Mouse (Mus musculus): ENCODE measurements around the gene Fam170b. TPM values are rescaled to one million over a fixed set of nuclear protein-coding genes. Genes with fewer than 3 reads are reported as not detected.
A peak's percentile ranks its signal among the peaks of the same experiment; 100 is the strongest.

Fam170b gene
- polyA plus RNA-seq, 1 experiment from 2014 or later: 0.17 TPM

DNA sequence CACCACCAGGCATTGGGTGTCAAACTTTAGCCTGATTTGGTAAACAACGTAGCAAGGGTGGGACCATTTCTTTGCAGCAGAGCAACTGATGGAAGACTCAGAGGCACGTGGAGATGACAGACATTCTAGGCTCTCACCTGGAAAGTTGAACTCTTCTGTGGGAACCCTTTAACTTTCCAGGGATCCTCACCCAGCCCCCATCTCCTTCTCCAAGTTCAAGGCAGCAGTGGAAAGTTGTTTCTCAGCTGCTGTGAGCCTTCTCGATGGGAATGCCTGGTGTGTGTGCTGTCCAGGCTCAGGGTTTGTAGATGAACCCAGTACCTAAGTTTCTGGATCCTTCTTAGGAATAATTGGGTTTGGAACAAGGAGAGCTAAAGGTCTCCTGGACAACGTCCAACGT lies 22.5 kb downstream of the Fam170b start:
- TF ChIP-seq CTCF (IDR thresholded peaks at IDR 0.05; ENCODE audit: low read depth): no peak
- ATAC-seq (ENCODE audit: insufficient read depth) (no peak), DNase-seq (no peak)
- H3K4me3 ChIP-seq (ENCODE audit: low read depth, low read length): peak overlapping the region; percentile 55
- no peaks in the 10 kb centered on the region for H3K36me3 ChIP-seq (ENCODE audit: insufficient read depth)
- H3K4me1 ChIP-seq (ENCODE audit: insufficient read depth): peaks cover 26% of the 10 kb centered on the region
- peak overlapping the region; percentile 74; the same call in 1 of the 2 replicates for H3K9ac ChIP-seq
- WGBS: 24% methylated on average over 5 of the region's 5 CpGs
- peak overlapping the region; percentile 69 for H3K4me2 ChIP-seq
- no peaks in the 10 kb centered on the region for H3K27me3 ChIP-seq (ENCODE audit: insufficient read depth, low read length)
- peak overlapping the region; percentile 88 for H3K27ac ChIP-seq (ENCODE audit: low read depth)
- H3K9me3 ChIP-seq (ENCODE audit: low read depth, low read length): no peaks in the 10 kb centered on the region

- peak; percentile 74 for ATAC-seq (ENCODE audit: insufficient read depth)
- TF ChIP-seq CTCF (IDR thresholded peaks at IDR 0.05; ENCODE audit: low read depth): no peak
- under 1% methylated on average over 68 of the region's 68 CpGs for WGBS
- no peaks in the 10 kb centered on the region for H3K27me3 ChIP-seq (ENCODE audit: insufficient read depth, low read length)
- peaks cover 27% of the 10 kb centered on the region for H3K4me1 ChIP-seq (ENCODE audit: insufficient read depth)
- no peaks in the 10 kb centered on the region for H3K9me3 ChIP-seq (ENCODE audit: low read depth, low read length)
- peak within 1 kb of the TSS; percentile 55 for H3K4me3 ChIP-seq (ENCODE audit: low read depth, low read length)
- H3K27ac ChIP-seq (ENCODE audit: low read depth): peak within 1 kb of the TSS; percentile 88
- peak within 1 kb of the TSS; percentile 69 for H3K4me2 ChIP-seq
- peak; percentile 86 for DNase-seq
- no peaks in the 10 kb centered on the region for H3K36me3 ChIP-seq (ENCODE audit: insufficient read depth)
- H3K9ac ChIP-seq: peak within 1 kb of the TSS; percentile 74
Observed at GRCm38 (mm10) chr14:32856681-32857328, 23.0 kb downstream of the Fam170b start, which contains the start of gene Vstm4. Gene Vstm4, plus strand, starts transcription at chr14:32856756.

- H3K36me3 ChIP-seq (ENCODE audit: insufficient read depth): peaks cover under 1% of the 10 kb centered on the region; the same call in 1 of the 2 replicates
- no peaks in the 10 kb centered on the region for H3K27me3 ChIP-seq (ENCODE audit: insufficient read depth, low read length)
- no peak overlapping the region for H3K4me3 ChIP-seq (ENCODE audit: low read depth, low read length)
- ATAC-seq (ENCODE audit: insufficient read depth) (no peak), DNase-seq (no peak)
- WGBS: 88% methylated on average over 10 of the region's 10 CpGs
- no peak overlapping the region for H3K27ac ChIP-seq (ENCODE audit: low read depth)
- no peak for TF ChIP-seq CTCF (IDR thresholded peaks at IDR 0.05; ENCODE audit: low read depth)
- peaks cover 33% of the 10 kb centered on the region for H3K4me1 ChIP-seq (ENCODE audit: insufficient read depth)
- H3K9me3 ChIP-seq (ENCODE audit: low read depth, low read length): no peaks in the 10 kb centered on the region
- H3K9ac ChIP-seq: no peak overlapping the region
- H3K4me2 ChIP-seq: peak overlapping the region; percentile 69
Observed at GRCm38 (mm10) chr14:32858361-32858760, 24.6 kb downstream of the Fam170b start.

DNA sequence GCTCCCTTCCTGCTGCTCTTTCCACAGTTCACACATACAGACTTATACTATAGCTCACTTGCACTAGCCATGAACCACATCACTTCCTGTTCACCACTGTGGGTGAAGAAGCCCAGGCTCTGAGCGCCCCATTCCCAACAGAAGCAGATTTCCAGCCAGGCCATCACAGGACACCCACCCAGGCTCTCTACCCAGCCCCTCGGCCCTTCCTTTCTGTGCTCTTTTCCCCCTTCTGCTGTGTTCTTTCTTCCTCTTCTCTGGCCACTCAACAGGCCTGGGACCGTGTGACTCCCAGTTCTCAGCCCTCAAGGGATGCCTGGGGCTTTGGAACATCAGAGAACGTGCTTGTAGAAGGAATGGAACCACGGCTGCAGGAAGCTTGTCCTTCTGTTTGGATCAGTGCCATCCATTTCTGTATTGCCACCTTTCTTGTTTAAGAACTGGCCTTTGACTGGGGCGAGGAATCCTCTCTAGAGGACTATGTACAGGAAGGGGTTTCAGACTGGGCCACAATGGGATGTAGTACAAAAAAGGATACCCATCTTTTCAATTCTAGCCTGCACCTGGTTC lies 25.3 kb downstream of the Fam170b start:
- Histone ChIP-seq H3K9me3 (ENCODE audit: low read depth, low read length) (no peaks in the 10 kb centered on the region), H3K4me2 (peak overlapping the region; percentile 22; the same call in 1 of the 2 replicates), H3K36me3 (ENCODE audit: insufficient read depth) (peaks cover 5% of the 10 kb centered on the region; the same call in 1 of the 2 replicates), H3K9ac (no peak overlapping the region), H3K4me1 (ENCODE audit: insufficient read depth) (peaks cover 33% of the 10 kb centered on the region), H3K27ac (ENCODE audit: low read depth) (peak overlapping the region; percentile 9), H3K27me3 (ENCODE audit: insufficient read depth, low read length) (no peaks in the 10 kb centered on the region), H3K4me3 (ENCODE audit: low read depth, low read length) (no peak overlapping the region)
- WGBS: 50% methylated on average over 6 of the region's 6 CpGs
- TF ChIP-seq CTCF (IDR thresholded peaks at IDR 0.05; ENCODE audit: low read depth): no peak
- ATAC-seq (ENCODE audit: insufficient read depth) (no peak), DNase-seq (no peak)

- H3K27ac ChIP-seq (ENCODE audit: low read depth): peak overlapping the region; percentile 85; the same call in 1 of the 2 replicates
- no peak overlapping the region for H3K9ac ChIP-seq
- H3K27me3 ChIP-seq (ENCODE audit: insufficient read depth, low read length): no peaks in the 10 kb centered on the region
- ATAC-seq (ENCODE audit: insufficient read depth) (no peak), DNase-seq (peak; percentile 21)
- H3K9me3 ChIP-seq (ENCODE audit: low read depth, low read length): no peaks in the 10 kb centered on the region
- WGBS: 53% methylated on average over 11 of the region's 11 CpGs
- H3K4me3 ChIP-seq (ENCODE audit: low read depth, low read length): no peak overlapping the region
- peaks cover 5% of the 10 kb centered on the region; the same call in 1 of the 2 replicates for H3K36me3 ChIP-seq (ENCODE audit: insufficient read depth)
- no peak overlapping the region for H3K4me2 ChIP-seq
- H3K4me1 ChIP-seq (ENCODE audit: insufficient read depth): peaks cover 35% of the 10 kb centered on the region
- TF ChIP-seq CTCF (IDR thresholded peaks at IDR 0.05; ENCODE audit: low read depth): no peak
Observed at GRCm38 (mm10) chr14:32859831-32860569, 26.2 kb downstream of the Fam170b start.

DNA sequence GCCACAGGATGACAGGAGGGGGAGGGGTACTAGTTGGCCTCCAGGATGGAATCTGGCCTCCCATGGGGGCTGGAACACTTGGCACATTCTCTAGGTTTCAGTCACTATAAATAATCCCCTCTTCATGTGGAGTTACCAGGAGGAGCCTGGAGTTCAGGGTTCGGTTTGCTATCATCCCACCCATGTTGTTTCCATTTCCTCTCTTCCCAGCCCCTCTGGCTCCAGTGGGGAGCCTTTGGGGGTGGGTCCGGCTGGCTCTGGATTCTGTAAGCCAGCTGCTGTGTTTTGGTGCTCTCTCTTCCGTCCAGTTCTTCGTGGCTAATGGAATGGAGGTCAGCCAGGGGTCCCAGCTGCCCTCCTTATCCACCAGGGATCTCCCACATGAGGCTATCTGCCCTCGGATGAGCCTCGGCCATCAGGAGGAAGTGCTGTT lies 27.4 kb downstream of the Fam170b start:
- peak; percentile 92 for DNase-seq
- Histone ChIP-seq H3K4me3 (ENCODE audit: low read depth, low read length) (no peak overlapping the region), H3K4me1 (ENCODE audit: insufficient read depth) (peaks cover 35% of the 10 kb centered on the region), H3K27me3 (ENCODE audit: insufficient read depth, low read length) (no peaks in the 10 kb centered on the region), H3K4me2 (peak overlapping the region; percentile 28), H3K36me3 (ENCODE audit: insufficient read depth) (peaks cover 5% of the 10 kb centered on the region; the same call in 1 of the 2 replicates), H3K9ac (no peak overlapping the region), H3K9me3 (ENCODE audit: low read depth, low read length) (no peaks in the 10 kb centered on the region), H3K27ac (ENCODE audit: low read depth) (peak overlapping the region; percentile 85)
- ATAC-seq (ENCODE audit: insufficient read depth): peak; percentile 87
- no peak for TF ChIP-seq CTCF (IDR thresholded peaks at IDR 0.05; ENCODE audit: low read depth)
- WGBS: 21% methylated on average over 6 of the region's 6 CpGs

Data from lung, embryonic 14.5 days (tissue).